Mouse (Mus musculus) erythroblast, embryonic 14.5 days (primary cell): ENCODE results near the gene a.

Source experiments
- GATA1 ChIP-seq: IDR thresholded peaks from 2 replicates; pipeline ENCODE4 v1.6.1; 2012; ENCODE audit warnings: low read length, inconsistent platforms, mixed read lengths
- TAL1 ChIP-seq: IDR thresholded peaks from 3 replicates; pipeline ENCODE4 v1.6.1; 2012; ENCODE audit warnings: low read length, inconsistent platforms, mixed read lengths

DNA sequence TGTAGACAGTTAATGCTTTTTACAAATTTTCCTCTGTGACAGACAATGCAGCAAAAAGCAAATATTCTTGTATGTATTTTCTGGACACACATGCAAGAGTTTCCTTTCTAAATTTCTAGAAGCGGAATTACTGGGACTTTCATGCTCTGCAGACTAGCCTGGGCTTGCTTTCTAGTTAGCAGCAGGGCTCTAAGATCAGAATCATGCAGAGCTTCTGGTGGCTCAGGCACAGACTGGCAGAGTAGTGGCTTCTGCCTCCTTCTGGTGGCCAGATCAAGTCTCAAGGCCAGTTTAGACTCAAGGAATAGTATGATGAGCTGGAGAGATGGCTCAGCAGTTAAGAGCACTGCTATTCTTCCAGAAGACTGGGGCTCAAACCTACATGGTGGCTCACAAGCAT lies 32.7 kb upstream of the a start:
- TF ChIP-seq TAL1: no peak
- TF ChIP-seq GATA1: no peak
